Mouse (Mus musculus): Measurements from ENCODE around the gene Olfr1049. TPM values are rescaled to one million over a fixed set of nuclear protein-coding genes. Genes with fewer than 3 reads are reported as not detected.
"Not testable (repeated sequence)": the region's sequence is repeated elsewhere in the genome, so short reads cannot be mapped to it uniquely, and the experiment has no call there.

The Olfr1049 gene
- not detected in 2 replicates for polyA plus RNA-seq (2015; fragmentation: Nextera tagmentation; extraction: Ambion mirVana)

- not testable (repeated sequence) for H3K27ac ChIP-seq; ATAC-seq; H3K4me1 ChIP-seq (replicated peaks)
Measured at GRCm38 (mm10) chr2:86258228-86258627, at the start of gene Olfr1049. TSS of gene Olfr1049 (minus strand) at chr2:86258328.

GRCm38 (mm10) chr2:86292155-86292554 lies 34.0 kb upstream of the Olfr1049 start, which contains the start of gene Olfr1052:
TSS of gene Olfr1052 (plus strand) at chr2:86292455.
- Histone ChIP-seq H3K36me3 (no peaks in the 10 kb centered on the region), H3K9ac (no peak within 1 kb of the TSS), H3K9me3 (no peaks in the 10 kb centered on the region), H3K27ac (no peak within 1 kb of the TSS), H3K4me3 (replicated peaks) (no peak within 1 kb of the TSS), H3K27me3 (replicated peaks) (no peaks in the 10 kb centered on the region), H3K4me2 (replicated peaks) (no peak within 1 kb of the TSS), H3K4me1 (replicated peaks) (no peaks in the 10 kb centered on the region)
- ATAC-seq = no peak

More at GRCm38 (mm10) chr2:86258228-86258627, at the start of gene Olfr1049:
- not testable (repeated sequence) for H3K9ac ChIP-seq; H3K4me3 ChIP-seq (replicated peaks); H3K4me2 ChIP-seq (replicated peaks); H3K36me3 ChIP-seq; H3K9me3 ChIP-seq; H3K27me3 ChIP-seq (replicated peaks)

GRCm38 (mm10) chr2:86278988-86279387 lies 20.9 kb upstream of the Olfr1049 start, which contains the start of gene Olfr1051:
TSS of gene Olfr1051 (minus strand) at chr2:86279088.
- H3K9ac ChIP-seq; H3K9me3 ChIP-seq; H3K36me3 ChIP-seq; H3K27ac ChIP-seq; H3K4me1 ChIP-seq (replicated peaks); H3K4me3 ChIP-seq (replicated peaks); H3K27me3 ChIP-seq (replicated peaks); H3K4me2 ChIP-seq (replicated peaks); ATAC-seq: not testable (repeated sequence)

- Histone ChIP-seq H3K27ac (no peak within 1 kb of the TSS), H3K9me3 (no peaks in the 10 kb centered on the region), H3K4me1 (replicated peaks) (no peaks in the 10 kb centered on the region), H3K27me3 (replicated peaks) (no peaks in the 10 kb centered on the region), H3K9ac (no peak within 1 kb of the TSS), H3K4me2 (replicated peaks) (no peak within 1 kb of the TSS), H3K36me3 (no peaks in the 10 kb centered on the region), H3K4me3 (replicated peaks) (no peak within 1 kb of the TSS)
- ATAC-seq = no peak
Measured at GRCm38 (mm10) chr2:86240189-86240588, 17.9 kb downstream of the Olfr1049 start, which contains the start of gene Olfr1048. TSS of gene Olfr1048 (minus strand) at chr2:86240289.

GRCm38 (mm10) chr2:86231301-86231700 lies 26.8 kb downstream of the Olfr1049 start, which contains the start of gene Olfr1047:
TSS of gene Olfr1047 (minus strand) at chr2:86231401.
- Histone ChIP-seq H3K4me3 (replicated peaks) (no peak within 1 kb of the TSS), H3K4me2 (replicated peaks) (no peak within 1 kb of the TSS), H3K9ac (no peak within 1 kb of the TSS), H3K36me3 (no peaks in the 10 kb centered on the region), H3K27ac (no peak within 1 kb of the TSS), H3K9me3 (no peaks in the 10 kb centered on the region), H3K4me1 (replicated peaks) (no peaks in the 10 kb centered on the region), H3K27me3 (replicated peaks) (no peaks in the 10 kb centered on the region)
- 89% methylated on average over 1 of the region's 1 CpGs for WGBS
- no peak for ATAC-seq

GRCm38 (mm10) chr2:86219214-86219613 lies 38.9 kb downstream of the Olfr1049 start, which contains the start of gene Olfr1046:
TSS of gene Olfr1046 (minus strand) at chr2:86219314.
- no peak within 1 kb of the TSS for H3K4me3 ChIP-seq (replicated peaks)
- H3K4me1 ChIP-seq (replicated peaks) = no peaks in the 10 kb centered on the region
- H3K9ac ChIP-seq = no peak within 1 kb of the TSS
- H3K27me3 ChIP-seq (replicated peaks) = no peaks in the 10 kb centered on the region
- ATAC-seq = no peak
- no peak within 1 kb of the TSS for H3K4me2 ChIP-seq (replicated peaks)
- no peaks in the 10 kb centered on the region for H3K36me3 ChIP-seq
- 74% methylated on average over 2 of the region's 2 CpGs for WGBS
- H3K27ac ChIP-seq = no peak within 1 kb of the TSS
- H3K9me3 ChIP-seq = no peaks in the 10 kb centered on the region

Other genes with a start within 250 kb of the Olfr1049 start
- gene Olfr1033, start 237.7 kb downstream of the Olfr1049 start, polyA plus RNA-seq (2015; fragmentation: Nextera tagmentation; extraction: Ambion mirVana) = 2.8 and 3.4 TPM in 2 replicates
- 0.03 and 0.06 TPM in 2 replicates for gene Olfr1034, start 212.5 kb downstream of the Olfr1049 start, polyA plus RNA-seq (2015; fragmentation: Nextera tagmentation; extraction: Ambion mirVana)
- not detected in 2 replicates for gene Olfr1036, start 184.3 kb downstream of the Olfr1049 start, polyA plus RNA-seq (2015; fragmentation: Nextera tagmentation; extraction: Ambion mirVana)
- gene Olfr1037, start 170.9 kb downstream of the Olfr1049 start, polyA plus RNA-seq (2015; fragmentation: Nextera tagmentation; extraction: Ambion mirVana) = not detected in 2 replicates
- gene Olfr1039, start 122.4 kb downstream of the Olfr1049 start, polyA plus RNA-seq (2015; fragmentation: Nextera tagmentation; extraction: Ambion mirVana) = not detected in 2 replicates
- gene Olfr1040, start 111.6 kb downstream of the Olfr1049 start, polyA plus RNA-seq (2015; fragmentation: Nextera tagmentation; extraction: Ambion mirVana) = not detected in 2 replicates
- not detected in 2 replicates for gene Olfr1042, start 96.5 kb downstream of the Olfr1049 start, polyA plus RNA-seq (2015; fragmentation: Nextera tagmentation; extraction: Ambion mirVana)
- gene Olfr1043, start 90.8 kb downstream of the Olfr1049 start, polyA plus RNA-seq (2015; fragmentation: Nextera tagmentation; extraction: Ambion mirVana) = not detected in 2 replicates
- gene Olfr1044, start 80.5 kb downstream of the Olfr1049 start, polyA plus RNA-seq (2015; fragmentation: Nextera tagmentation; extraction: Ambion mirVana) = not detected in 2 replicates
- not detected in 2 replicates for gene Olfr52, start 72.6 kb downstream of the Olfr1049 start, polyA plus RNA-seq (2015; fragmentation: Nextera tagmentation; extraction: Ambion mirVana)
- not detected in 2 replicates for gene Olfr1045, start 55.3 kb downstream of the Olfr1049 start, polyA plus RNA-seq (2015; fragmentation: Nextera tagmentation; extraction: Ambion mirVana)
- gene Olfr1046, start 39.0 kb downstream of the Olfr1049 start, polyA plus RNA-seq (2015; fragmentation: Nextera tagmentation; extraction: Ambion mirVana) = not detected in 2 replicates
- gene Olfr1047, start 26.9 kb downstream of the Olfr1049 start, polyA plus RNA-seq (2015; fragmentation: Nextera tagmentation; extraction: Ambion mirVana) = not detected in 2 replicates
- not detected in 2 replicates for gene Olfr1048, start 18.0 kb downstream of the Olfr1049 start, polyA plus RNA-seq (2015; fragmentation: Nextera tagmentation; extraction: Ambion mirVana)
- not detected in 2 replicates for gene Olfr1051, start 20.8 kb upstream of the Olfr1049 start, polyA plus RNA-seq (2015; fragmentation: Nextera tagmentation; extraction: Ambion mirVana)
- gene Olfr1052, start 34.1 kb upstream of the Olfr1049 start, polyA plus RNA-seq (2015; fragmentation: Nextera tagmentation; extraction: Ambion mirVana) = not detected in 2 replicates
- gene Olfr1053, start 57.0 kb upstream of the Olfr1049 start, polyA plus RNA-seq (2015; fragmentation: Nextera tagmentation; extraction: Ambion mirVana) = not detected in 2 replicates
- gene Olfr1054, start 77.1 kb upstream of the Olfr1049 start, polyA plus RNA-seq (2015; fragmentation: Nextera tagmentation; extraction: Ambion mirVana) = not detected in 2 replicates
- gene Olfr1055, start 92.0 kb upstream of the Olfr1049 start, polyA plus RNA-seq (2015; fragmentation: Nextera tagmentation; extraction: Ambion mirVana) = not detected in 2 replicates
- gene Olfr1056, start 104.1 kb upstream of the Olfr1049 start, polyA plus RNA-seq (2015; fragmentation: Nextera tagmentation; extraction: Ambion mirVana) = not detected in 2 replicates
- gene Olfr1057, start 120.1 kb upstream of the Olfr1049 start, polyA plus RNA-seq (2015; fragmentation: Nextera tagmentation; extraction: Ambion mirVana) = not detected in 2 replicates
- gene Olfr1058, start 130.2 kb upstream of the Olfr1049 start, polyA plus RNA-seq (2015; fragmentation: Nextera tagmentation; extraction: Ambion mirVana) = not detected in 2 replicates
- gene Olfr1061, start 155.7 kb upstream of the Olfr1049 start, polyA plus RNA-seq (2015; fragmentation: Nextera tagmentation; extraction: Ambion mirVana) = not detected in 2 replicates
- gene Olfr1062, start 168.4 kb upstream of the Olfr1049 start, polyA plus RNA-seq (2015; fragmentation: Nextera tagmentation; extraction: Ambion mirVana) = not detected in 2 replicates
- not detected in 2 replicates for gene Olfr1065, start 192.3 kb upstream of the Olfr1049 start, polyA plus RNA-seq (2015; fragmentation: Nextera tagmentation; extraction: Ambion mirVana)
- gene Olfr1066, start 197.9 kb upstream of the Olfr1049 start, polyA plus RNA-seq (2015; fragmentation: Nextera tagmentation; extraction: Ambion mirVana) = not detected in 2 replicates
- not detected in 2 replicates for gene Olfr228, start 229.1 kb upstream of the Olfr1049 start, polyA plus RNA-seq (2015; fragmentation: Nextera tagmentation; extraction: Ambion mirVana)

All from intestine, embryonic 15.5 days (tissue).